Mouse (Mus musculus): Measurements from ENCODE around the gene Arhgap42. TPM values are rescaled to one million over a fixed set of nuclear protein-coding genes. Genes with fewer than 3 reads are reported as not detected.
A peak's percentile ranks its signal among the peaks of the same experiment; 100 is the strongest.

The Arhgap42 gene
- polyA plus RNA-seq, 1 experiment from 2014 or later, result 24.8 TPM

DNA sequence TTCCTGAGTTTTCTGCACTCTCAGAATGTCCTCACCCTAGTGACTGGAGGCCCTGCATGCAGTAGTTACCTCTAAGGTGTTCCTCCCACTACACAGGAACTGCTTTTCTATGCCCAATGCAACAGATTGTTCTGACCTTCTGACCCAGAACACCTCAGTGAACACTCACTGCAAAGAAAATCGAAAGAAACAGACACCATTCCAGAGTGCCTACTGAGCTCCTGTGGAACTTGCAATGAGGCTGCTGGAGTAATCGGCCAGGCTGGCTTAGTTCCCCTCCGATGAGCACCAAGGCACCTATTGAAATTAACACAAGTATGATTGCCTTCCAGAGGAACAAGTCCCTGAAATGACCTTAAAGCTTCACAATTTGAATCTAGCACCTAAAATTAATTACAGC lies 9.2 kb downstream of the Arhgap42 start:
- H3K9me3 ChIP-seq (replicated peaks), result no peaks in the 10 kb centered on the region
- H3K27me3 ChIP-seq (ENCODE audit: low read depth, poor library complexity, severe bottlenecking), result no peaks in the 10 kb centered on the region
- H3K27ac ChIP-seq (replicated peaks), result no peak overlapping the region
- H3K4me1 ChIP-seq, result 0 out of 2 replicates have a peak, but pooled peaks cover 7% of the 10 kb centered on the region
- 38% methylated on average over 3 of the region's 3 CpGs for WGBS
- H3K4me3 ChIP-seq, result no peak overlapping the region
- H3K36me3 ChIP-seq, result no peaks in the 10 kb centered on the region
- DNase-seq (ENCODE audit: low spot score), result no peak

DNA sequence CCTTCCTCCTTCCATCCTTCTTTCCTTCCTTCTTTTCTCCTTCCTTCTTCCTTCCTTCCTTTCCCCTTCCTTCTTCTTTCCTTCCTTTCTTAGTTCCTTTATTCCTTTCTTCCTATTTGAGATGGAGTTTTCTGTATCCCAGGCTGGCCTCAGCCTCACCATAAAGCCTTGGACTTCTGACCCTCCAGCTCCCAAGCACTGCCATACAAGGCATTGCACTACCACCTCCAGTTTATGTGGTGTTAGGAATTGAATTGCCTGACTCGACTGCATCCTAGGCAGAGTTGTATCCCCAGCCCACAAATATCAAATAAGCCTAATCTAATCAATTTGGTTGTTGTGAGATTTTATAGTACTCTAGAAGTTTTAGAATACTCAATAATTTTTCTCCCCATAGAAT lies 14.1 kb downstream of the Arhgap42 start:
- Histone ChIP-seq H3K36me3 (no peaks in the 10 kb centered on the region), H3K27ac (replicated peaks) (no peak overlapping the region), H3K27me3 (ENCODE audit: low read depth, poor library complexity, severe bottlenecking) (no peaks in the 10 kb centered on the region), H3K4me1 (0 out of 2 replicates have a peak, but pooled peaks cover 3% of the 10 kb centered on the region), H3K4me3 (no peak overlapping the region), H3K9me3 (replicated peaks) (no peaks in the 10 kb centered on the region)
- no peak for DNase-seq (ENCODE audit: low spot score)
- 73% methylated on average over 1 of the region's 1 CpGs for WGBS

GRCm38 (mm10) chr9:9223384-9223783 lies 15.5 kb downstream of the Arhgap42 start:
- no peak for DNase-seq (ENCODE audit: low spot score)
- no peaks in the 10 kb centered on the region for H3K4me1 ChIP-seq
- WGBS, result 71% methylated on average over 3 of the region's 3 CpGs

DNA sequence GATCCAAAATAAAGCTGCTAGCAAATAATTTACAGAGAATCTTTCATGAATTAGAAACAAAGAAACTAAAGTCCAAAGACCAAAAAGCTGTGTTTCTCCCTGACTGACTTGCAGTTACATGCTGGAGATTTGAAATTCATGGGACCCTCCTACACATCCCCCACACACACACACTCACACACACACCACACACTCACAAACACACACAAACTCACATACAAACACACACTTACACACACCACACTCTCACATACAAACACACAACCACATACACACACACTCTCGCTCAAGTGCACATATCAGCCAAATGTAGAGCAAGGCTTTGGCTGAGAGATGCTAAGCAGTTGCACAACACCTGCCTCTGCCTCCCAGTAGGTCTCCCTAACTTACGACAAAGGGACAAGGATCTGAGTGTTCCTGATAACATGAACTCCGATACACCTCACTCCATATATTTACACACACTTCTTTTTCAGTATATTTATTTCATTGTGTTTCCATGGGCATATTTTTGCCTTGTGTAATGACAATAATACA lies 16.9 kb downstream of the Arhgap42 start:
- Histone ChIP-seq H3K9me3 (replicated peaks) (no peaks in the 10 kb centered on the region), H3K27me3 (ENCODE audit: low read depth, poor library complexity, severe bottlenecking) (no peaks in the 10 kb centered on the region), H3K27ac (replicated peaks) (no peak overlapping the region), H3K4me1 (no peaks in the 10 kb centered on the region), H3K4me3 (no peak overlapping the region), H3K36me3 (no peaks in the 10 kb centered on the region)
- WGBS, result 91% methylated on average over 3 of the region's 3 CpGs
- no peak for DNase-seq (ENCODE audit: low spot score)

More at GRCm38 (mm10) chr9:9223384-9223783, 15.5 kb downstream of the Arhgap42 start:
- H3K27me3 ChIP-seq (ENCODE audit: low read depth, poor library complexity, severe bottlenecking), result no peaks in the 10 kb centered on the region
- H3K4me3 ChIP-seq, result no peak overlapping the region
- H3K9me3 ChIP-seq (replicated peaks), result no peaks in the 10 kb centered on the region
- H3K27ac ChIP-seq (replicated peaks), result no peak overlapping the region
- H3K36me3 ChIP-seq, result no peaks in the 10 kb centered on the region

DNA sequence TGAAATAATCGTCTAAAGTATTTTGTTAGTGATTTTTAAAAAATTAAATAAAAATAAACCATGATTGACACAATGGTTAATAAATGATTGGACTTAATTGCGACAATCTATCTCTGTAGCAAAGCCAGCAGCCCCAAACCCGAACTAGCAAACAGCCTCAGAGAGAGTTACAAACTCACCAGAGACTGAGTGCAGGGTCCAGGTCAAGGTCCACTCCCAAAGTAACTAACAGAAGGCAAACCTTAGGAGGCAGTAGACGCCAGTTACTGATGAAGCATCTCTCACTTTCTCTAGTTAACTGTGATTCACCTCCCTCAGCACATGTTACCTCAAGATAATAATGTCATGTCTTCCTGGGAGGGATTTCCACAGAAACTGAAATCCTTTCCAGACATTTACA lies 17.7 kb downstream of the Arhgap42 start:
- Histone ChIP-seq H3K4me1 (no peaks in the 10 kb centered on the region), H3K27ac (replicated peaks) (no peak overlapping the region), H3K9me3 (replicated peaks) (no peaks in the 10 kb centered on the region), H3K36me3 (no peaks in the 10 kb centered on the region), H3K4me3 (no peak overlapping the region), H3K27me3 (ENCODE audit: low read depth, poor library complexity, severe bottlenecking) (no peaks in the 10 kb centered on the region)
- WGBS, result 87% methylated on average over 4 of the region's 4 CpGs
- DNase-seq (ENCODE audit: low spot score), result no peak

GRCm38 (mm10) chr9:9218301-9218700 lies 20.6 kb downstream of the Arhgap42 start:
- no peaks in the 10 kb centered on the region for H3K27me3 ChIP-seq (ENCODE audit: low read depth, poor library complexity, severe bottlenecking)
- H3K9me3 ChIP-seq (replicated peaks), result no peaks in the 10 kb centered on the region
- H3K27ac ChIP-seq (replicated peaks), result no peak overlapping the region
- no peak overlapping the region for H3K4me3 ChIP-seq
- WGBS, result 85% methylated on average over 2 of the region's 2 CpGs
- no peak for DNase-seq (ENCODE audit: low spot score)
- no peaks in the 10 kb centered on the region for H3K36me3 ChIP-seq
- H3K4me1 ChIP-seq, result peaks cover 14% of the 10 kb centered on the region

DNA sequence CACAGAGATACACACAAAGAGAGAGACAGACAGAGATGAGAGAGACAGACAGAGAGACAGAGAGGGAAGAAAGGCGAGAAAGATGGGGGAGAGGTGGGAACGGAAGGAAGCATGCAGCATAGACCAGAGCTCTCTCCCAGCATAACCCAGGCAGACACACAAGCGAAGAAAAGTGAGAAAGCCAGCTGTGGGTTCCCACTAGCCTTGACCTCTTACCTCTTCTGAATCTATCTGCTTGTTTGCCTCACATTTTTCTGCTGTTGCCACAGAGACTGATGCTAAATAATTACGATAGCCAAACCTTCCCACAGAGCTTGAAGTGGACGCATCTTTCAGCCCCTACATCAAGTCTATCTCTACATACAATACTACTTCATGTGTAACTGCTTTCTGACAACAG lies 24.1 kb downstream of the Arhgap42 start:
- Histone ChIP-seq H3K4me1 (peaks cover 14% of the 10 kb centered on the region), H3K27ac (replicated peaks) (peak overlapping the region; percentile 63), H3K9me3 (replicated peaks) (no peaks in the 10 kb centered on the region), H3K4me3 (no peak overlapping the region), H3K27me3 (ENCODE audit: low read depth, poor library complexity, severe bottlenecking) (no peaks in the 10 kb centered on the region), H3K36me3 (no peaks in the 10 kb centered on the region)
- no peak for DNase-seq (ENCODE audit: low spot score)
- WGBS, result 64% methylated on average over 5 of the region's 5 CpGs

DNA sequence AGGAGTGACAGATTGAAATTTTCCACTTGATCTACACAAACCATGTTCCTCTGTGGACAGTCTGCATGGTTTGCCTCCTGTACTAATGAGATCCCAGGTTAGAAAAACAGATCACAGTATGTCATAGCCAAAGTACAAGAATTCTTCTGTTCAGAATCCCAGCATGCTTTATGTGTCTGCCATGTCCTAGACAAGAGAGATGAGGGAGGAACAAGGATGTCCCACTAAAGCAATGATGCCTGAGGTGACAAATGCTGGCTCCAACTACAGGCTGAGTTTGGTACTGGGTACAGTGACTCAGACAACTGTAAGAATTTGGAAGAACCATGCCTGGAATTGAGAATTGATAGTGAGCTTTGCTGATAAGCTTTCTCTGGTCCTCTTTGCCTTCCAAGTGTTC lies 24.6 kb downstream of the Arhgap42 start:
- Histone ChIP-seq H3K27me3 (ENCODE audit: low read depth, poor library complexity, severe bottlenecking) (no peaks in the 10 kb centered on the region), H3K27ac (replicated peaks) (peak overlapping the region; percentile 63), H3K9me3 (replicated peaks) (no peaks in the 10 kb centered on the region), H3K4me3 (no peak overlapping the region), H3K36me3 (no peaks in the 10 kb centered on the region), H3K4me1 (peaks cover 14% of the 10 kb centered on the region)
- no peak for DNase-seq (ENCODE audit: low spot score)

- 87% methylated on average over 3 of the region's 3 CpGs for WGBS
- H3K36me3 ChIP-seq, result no peaks in the 10 kb centered on the region
- no peak for DNase-seq (ENCODE audit: low spot score)
- H3K4me1 ChIP-seq, result peaks cover 14% of the 10 kb centered on the region
- no peak overlapping the region for H3K4me3 ChIP-seq
- no peaks in the 10 kb centered on the region for H3K9me3 ChIP-seq (replicated peaks)
- no peak overlapping the region for H3K27ac ChIP-seq (replicated peaks)
- no peaks in the 10 kb centered on the region for H3K27me3 ChIP-seq (ENCODE audit: low read depth, poor library complexity, severe bottlenecking)
Measured at GRCm38 (mm10) chr9:9211411-9212087, 27.4 kb downstream of the Arhgap42 start.

DNA sequence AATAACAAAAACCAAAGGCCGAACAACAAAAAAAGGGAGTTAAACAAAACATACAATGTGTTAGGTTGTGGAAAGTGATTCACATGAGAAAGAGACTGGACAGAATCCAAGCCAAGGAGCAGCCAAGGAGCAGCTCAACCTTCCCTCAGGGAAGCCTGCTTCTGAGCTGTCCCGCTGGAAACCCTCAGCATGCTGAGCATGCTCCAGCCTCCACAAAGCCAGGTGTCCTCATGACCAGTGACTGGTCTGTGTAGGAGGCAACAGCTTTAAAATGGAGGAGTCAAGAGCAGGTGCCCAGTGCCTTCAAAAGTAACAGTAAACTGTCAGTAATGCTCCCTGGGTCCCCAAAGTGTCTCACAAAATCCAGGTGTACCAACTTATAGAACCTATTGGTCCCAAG lies 28.4 kb downstream of the Arhgap42 start:
- no peak for DNase-seq (ENCODE audit: low spot score)

GRCm38 (mm10) chr9:9208205-9208604 lies 30.7 kb downstream of the Arhgap42 start:
- no peak for DNase-seq (ENCODE audit: low spot score)
- no peaks in the 10 kb centered on the region for H3K27me3 ChIP-seq (ENCODE audit: low read depth, poor library complexity, severe bottlenecking)
- no peak overlapping the region for H3K27ac ChIP-seq (replicated peaks)
- H3K4me1 ChIP-seq, result no peaks in the 10 kb centered on the region
- H3K4me3 ChIP-seq, result no peak overlapping the region
- no peaks in the 10 kb centered on the region for H3K9me3 ChIP-seq (replicated peaks)
- H3K36me3 ChIP-seq, result no peaks in the 10 kb centered on the region

More for the DNA sequence above, 28.4 kb downstream of the Arhgap42 start:
- H3K27ac ChIP-seq (replicated peaks), result no peak overlapping the region
- WGBS, result 87% methylated on average over 2 of the region's 2 CpGs
- H3K27me3 ChIP-seq (ENCODE audit: low read depth, poor library complexity, severe bottlenecking), result no peaks in the 10 kb centered on the region
- H3K4me1 ChIP-seq, result peaks cover 14% of the 10 kb centered on the region
- no peak overlapping the region for H3K4me3 ChIP-seq
- no peaks in the 10 kb centered on the region for H3K36me3 ChIP-seq
- no peaks in the 10 kb centered on the region for H3K9me3 ChIP-seq (replicated peaks)

DNA sequence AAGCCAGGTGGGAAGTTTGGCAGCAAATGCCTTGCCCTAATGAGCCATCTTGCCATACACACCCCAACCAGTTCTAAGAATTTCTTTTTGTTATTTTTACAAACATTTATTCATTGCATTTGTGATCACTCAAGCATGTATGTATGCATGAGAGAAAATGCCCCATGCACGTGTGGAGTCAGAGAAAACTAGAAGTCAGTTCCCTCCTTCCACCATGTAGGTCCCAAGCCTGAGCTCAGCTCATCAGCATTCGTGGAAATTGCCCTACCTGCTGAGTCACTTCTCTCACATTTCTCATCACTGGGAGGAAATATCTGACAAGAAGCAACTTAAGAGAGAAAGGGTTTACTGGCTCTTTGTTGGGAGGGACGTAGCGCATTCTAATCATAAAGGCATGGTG lies 31.6 kb downstream of the Arhgap42 start:
- H3K27ac ChIP-seq (replicated peaks), result no peak overlapping the region
- no peak overlapping the region for H3K4me3 ChIP-seq
- no peak for DNase-seq (ENCODE audit: low spot score)
- no peaks in the 10 kb centered on the region for H3K36me3 ChIP-seq
- H3K9me3 ChIP-seq (replicated peaks), result no peaks in the 10 kb centered on the region
- no peaks in the 10 kb centered on the region for H3K4me1 ChIP-seq
- H3K27me3 ChIP-seq (ENCODE audit: low read depth, poor library complexity, severe bottlenecking), result no peaks in the 10 kb centered on the region
- WGBS, result 79% methylated on average over 4 of the region's 4 CpGs

- Histone ChIP-seq H3K9me3 (replicated peaks) (no peaks in the 10 kb centered on the region; the same call in 1 of the 2 replicates), H3K4me3 (no peak overlapping the region), H3K27ac (replicated peaks) (no peak overlapping the region), H3K36me3 (no peaks in the 10 kb centered on the region), H3K4me1 (peaks cover 19% of the 10 kb centered on the region), H3K27me3 (ENCODE audit: low read depth, poor library complexity, severe bottlenecking) (no peaks in the 10 kb centered on the region)
- no peak for DNase-seq (ENCODE audit: low spot score)
- 75% methylated on average over 8 of the region's 8 CpGs for WGBS
Measured at GRCm38 (mm10) chr9:9200827-9201388, 38.0 kb downstream of the Arhgap42 start.

All from midbrain, embryonic 10.5 days (tissue).